Mouse (Mus musculus): ENCODE results near the gene Gdap1l1. TPM values are rescaled to one million over a fixed set of nuclear protein-coding genes. Genes with fewer than 3 reads are reported as not detected.

Gene Gdap1l1
- polyA plus RNA-seq, 1 experiment: 0.43 TPM

- Histone ChIP-seq H3K27me3 (ENCODE audit: control insufficient read depth, insufficient read depth, insufficient read length) (no peaks in the 10 kb centered on the region), H3K79me2 (ENCODE audit: control insufficient read depth, insufficient read depth) (peaks cover 78% of the 10 kb centered on the region), H3K4me3 (peak overlapping the region; percentile 84), H3K36me3 (ENCODE audit: control insufficient read depth, insufficient read depth) (peaks cover 11% of the 10 kb centered on the region), H3K4me2 (ENCODE audit: low read depth) (no peak overlapping the region), H3ac (ENCODE audit: control insufficient read depth, insufficient read length) (no peak overlapping the region)
- TF ChIP-seq USF1 (IDR thresholded peaks at IDR 0.05; ENCODE audit: low read depth) (no peak), E2F4 (IDR thresholded peaks at IDR 0.05; ENCODE audit: insufficient read depth) (no peak), POLR2AphosphoS2 (IDR thresholded peaks at IDR 0.05; ENCODE audit: insufficient read length, low read depth) (no peak), POLR2A (IDR thresholded peaks at IDR 0.05; ENCODE audit: insufficient read length, low read depth) (no peak), MYOG (IDR thresholded peaks at IDR 0.05; ENCODE audit: control insufficient read depth in 1 of 3, insufficient read depth in 1 of 3, insufficient read length in 2 of 3, low read depth in 2 of 3) (no peak), MAX (IDR thresholded peaks at IDR 0.05; ENCODE audit: low read depth) (no peak), REST (IDR thresholded peaks at IDR 0.05; ENCODE audit: insufficient read depth, insufficient read length) (no peak), TCF3 (IDR thresholded peaks at IDR 0.05; ENCODE audit: insufficient read length, low read depth) (no peak), SRF (IDR thresholded peaks at IDR 0.05; ENCODE audit: control insufficient read depth, insufficient read length, low read depth) (no peak), TCF12 (IDR thresholded peaks at IDR 0.05; ENCODE audit: insufficient read depth, poor library complexity, severe bottlenecking) (no peak), CEBPB (IDR thresholded peaks at IDR 0.05; ENCODE audit: insufficient read depth, poor library complexity, severe bottlenecking) (no peak), MYOD1 (IDR thresholded peaks at IDR 0.05; ENCODE audit: control insufficient read depth in 1 of 3, insufficient read length in 2 of 3, low read depth in 2 of 3) (no peak)
These were observed 21.2 kb upstream of the Gdap1l1 start for GRCm38 (mm10) chr2:163417026-163417425.

GRCm38 (mm10) chr2:163417830-163418229, 20.4 kb upstream of the Gdap1l1 start:
- TF ChIP-seq MYOD1 (IDR thresholded peaks at IDR 0.05; ENCODE audit: control insufficient read depth in 1 of 3, insufficient read length in 2 of 3, low read depth in 2 of 3) (no peak), MYOG (IDR thresholded peaks at IDR 0.05; ENCODE audit: control insufficient read depth in 1 of 3, insufficient read depth in 1 of 3, insufficient read length in 2 of 3, low read depth in 2 of 3) (no peak), E2F4 (IDR thresholded peaks at IDR 0.05; ENCODE audit: insufficient read depth) (no peak), POLR2AphosphoS2 (IDR thresholded peaks at IDR 0.05; ENCODE audit: insufficient read length, low read depth) (no peak), MAX (IDR thresholded peaks at IDR 0.05; ENCODE audit: low read depth) (no peak), TCF12 (IDR thresholded peaks at IDR 0.05; ENCODE audit: insufficient read depth, poor library complexity, severe bottlenecking) (no peak), REST (IDR thresholded peaks at IDR 0.05; ENCODE audit: insufficient read depth, insufficient read length) (no peak), POLR2A (IDR thresholded peaks at IDR 0.05; ENCODE audit: insufficient read length, low read depth) (no peak), CEBPB (IDR thresholded peaks at IDR 0.05; ENCODE audit: insufficient read depth, poor library complexity, severe bottlenecking) (no peak)

GRCm38 (mm10) chr2:163418841-163419345, 19.4 kb upstream of the Gdap1l1 start:
- Histone ChIP-seq H3ac (ENCODE audit: control insufficient read depth, insufficient read length) (peak overlapping the region; percentile 81), H3K4me3 (peak overlapping the region; percentile 84), H3K36me3 (ENCODE audit: control insufficient read depth, insufficient read depth) (peaks cover 6% of the 10 kb centered on the region), H3K4me2 (ENCODE audit: low read depth) (peak overlapping the region; percentile 93), H3K27me3 (ENCODE audit: control insufficient read depth, insufficient read depth, insufficient read length) (no peaks in the 10 kb centered on the region), H3K79me2 (ENCODE audit: control insufficient read depth, insufficient read depth) (peaks cover 68% of the 10 kb centered on the region)
- no peak for TF ChIP-seq CEBPB (IDR thresholded peaks at IDR 0.05; ENCODE audit: insufficient read depth, poor library complexity, severe bottlenecking)
- no peak for TF ChIP-seq REST (IDR thresholded peaks at IDR 0.05; ENCODE audit: insufficient read depth, insufficient read length)
- no peak for TF ChIP-seq USF1 (IDR thresholded peaks at IDR 0.05; ENCODE audit: low read depth)
- TF ChIP-seq MYOG (IDR thresholded peaks at IDR 0.05; ENCODE audit: control insufficient read depth in 1 of 3, insufficient read depth in 1 of 3, insufficient read length in 2 of 3, low read depth in 2 of 3): no peak
- no peak for TF ChIP-seq MAX (IDR thresholded peaks at IDR 0.05; ENCODE audit: low read depth)
- TF ChIP-seq POLR2AphosphoS2 (IDR thresholded peaks at IDR 0.05; ENCODE audit: insufficient read length, low read depth): no peak
- TF ChIP-seq E2F4 (IDR thresholded peaks at IDR 0.05; ENCODE audit: insufficient read depth): no peak
- no peak for TF ChIP-seq POLR2A (IDR thresholded peaks at IDR 0.05; ENCODE audit: insufficient read length, low read depth)
- no peak for TF ChIP-seq MYOD1 (IDR thresholded peaks at IDR 0.05; ENCODE audit: control insufficient read depth in 1 of 3, insufficient read length in 2 of 3, low read depth in 2 of 3)
- no peak for TF ChIP-seq TCF12 (IDR thresholded peaks at IDR 0.05; ENCODE audit: insufficient read depth, poor library complexity, severe bottlenecking)
- no peak for TF ChIP-seq SRF (IDR thresholded peaks at IDR 0.05; ENCODE audit: control insufficient read depth, insufficient read length, low read depth)
- TF ChIP-seq TCF3 (IDR thresholded peaks at IDR 0.05; ENCODE audit: insufficient read length, low read depth): no peak

More at GRCm38 (mm10) chr2:163417830-163418229, 20.4 kb upstream of the Gdap1l1 start:
- Histone ChIP-seq H3K27me3 (ENCODE audit: control insufficient read depth, insufficient read depth, insufficient read length) (no peaks in the 10 kb centered on the region), H3ac (ENCODE audit: control insufficient read depth, insufficient read length) (no peak overlapping the region), H3K36me3 (ENCODE audit: control insufficient read depth, insufficient read depth) (peaks cover 11% of the 10 kb centered on the region), H3K79me2 (ENCODE audit: control insufficient read depth, insufficient read depth) (peaks cover 71% of the 10 kb centered on the region), H3K4me2 (ENCODE audit: low read depth) (peak overlapping the region; percentile 93), H3K4me3 (peak overlapping the region; percentile 84)

- no peaks in the 10 kb centered on the region for H3K27me3 ChIP-seq (ENCODE audit: control insufficient read depth, insufficient read depth, insufficient read length)
- TF ChIP-seq E2F4 (IDR thresholded peaks at IDR 0.05; ENCODE audit: insufficient read depth) (peak; percentile 9), SRF (IDR thresholded peaks at IDR 0.05; ENCODE audit: control insufficient read depth, insufficient read length, low read depth) (no peak), TCF3 (IDR thresholded peaks at IDR 0.05; ENCODE audit: insufficient read length, low read depth) (no peak), TCF12 (IDR thresholded peaks at IDR 0.05; ENCODE audit: insufficient read depth, poor library complexity, severe bottlenecking) (no peak), MAX (IDR thresholded peaks at IDR 0.05; ENCODE audit: low read depth) (peak; percentile 52), MYOG (IDR thresholded peaks at IDR 0.05; ENCODE audit: control insufficient read depth in 1 of 3, insufficient read depth in 1 of 3, insufficient read length in 2 of 3, low read depth in 2 of 3) (peak in 1 of 3 experiments; percentile 20), POLR2AphosphoS2 (IDR thresholded peaks at IDR 0.05; ENCODE audit: insufficient read length, low read depth) (peak; percentile 92), USF1 (IDR thresholded peaks at IDR 0.05; ENCODE audit: low read depth) (peak; percentile 94), CEBPB (IDR thresholded peaks at IDR 0.05; ENCODE audit: insufficient read depth, poor library complexity, severe bottlenecking) (no peak), POLR2A (IDR thresholded peaks at IDR 0.05; ENCODE audit: insufficient read length, low read depth) (peak; percentile 85), REST (IDR thresholded peaks at IDR 0.05; ENCODE audit: insufficient read depth, insufficient read length) (no peak), MYOD1 (IDR thresholded peaks at IDR 0.05; ENCODE audit: control insufficient read depth in 1 of 3, insufficient read length in 2 of 3, low read depth in 2 of 3) (no peak)
- H3K79me2 ChIP-seq (ENCODE audit: control insufficient read depth, insufficient read depth): peaks cover 63% of the 10 kb centered on the region
- H3K4me2 ChIP-seq (ENCODE audit: low read depth): peak overlapping the region; percentile 87
- peak overlapping the region; percentile 84 for H3K4me3 ChIP-seq
- H3K36me3 ChIP-seq (ENCODE audit: control insufficient read depth, insufficient read depth): peaks cover under 1% of the 10 kb centered on the region
- H3ac ChIP-seq (ENCODE audit: control insufficient read depth, insufficient read length): peak overlapping the region; percentile 81
These were observed 18.8 kb upstream of the Gdap1l1 start for GRCm38 (mm10) chr2:163419346-163420045.

All from myocyte (in vitro differentiated cells).